24 mouse cellular contexts compared by ENCODE assay signal in the genomic region with DNA sequence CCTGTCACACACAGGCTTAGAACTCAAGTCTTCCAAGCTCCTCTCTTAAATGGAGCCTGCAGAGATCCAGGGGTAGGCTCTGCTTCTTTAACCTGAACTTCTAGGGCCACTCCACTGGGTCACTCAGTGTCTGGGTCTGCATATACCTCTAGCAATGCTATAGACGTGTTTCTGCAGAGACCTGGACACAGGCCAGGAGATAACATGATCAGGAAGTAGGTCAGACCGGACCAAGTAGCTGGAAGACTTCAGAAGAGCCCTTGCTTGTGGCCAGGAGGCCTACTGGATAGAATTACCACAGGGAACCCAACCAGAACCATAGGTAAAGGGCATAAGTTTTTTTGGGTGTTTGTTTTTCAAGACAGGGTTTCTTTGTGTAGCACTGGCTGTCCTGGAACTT. TPM values are rescaled to one million over a fixed set of nuclear protein-coding genes. Genes with fewer than 3 reads are reported as not detected.
A peak's percentile ranks its signal among the peaks of the same experiment; 100 is the strongest.
DNase-seq lines count a peak whose midpoint lies in the region; ATAC-seq and TF ChIP-seq lines count a peak whose summit lies in the region.
"Had no signal": no experiment of that assay in that cellular context is flagged by ENCODE, and none has a peak within 500 bp of the region (broad histone marks: within the 10 kb centered on the region; RNA-seq: fewer than 3 reads in every experiment).

No protein-coding gene starts in this region.

- no peak for TF ChIP-seq CTCF in lung, postnatal 0 days (IDR thresholded peaks at IDR 0.05)

- H3K9me3 ChIP-seq in embryonic facial prominence, embryonic 12.5 days = no peaks in the 10 kb centered on the region
- H3K9me3 ChIP-seq in embryonic facial prominence, embryonic 10.5 days = no peaks in the 10 kb centered on the region
- no peaks in the 10 kb centered on the region for H3K9me3 ChIP-seq in lung, postnatal 0 days (ENCODE audit: low read length)
- H3K9me3 ChIP-seq: embryonic facial prominence, embryonic 15.5 days; G1E; hindbrain, embryonic 12.5 days; hindbrain, embryonic 15.5 days had no signal

- H3K9ac ChIP-seq in embryonic facial prominence, embryonic 12.5 days = no peak overlapping the region
- H3K9ac ChIP-seq in lung, postnatal 0 days (replicated peaks; ENCODE audit: low read depth) = no peak overlapping the region
- H3K9ac ChIP-seq: embryonic facial prominence, embryonic 15.5 days; forebrain, postnatal 0 days; hindbrain, embryonic 12.5 days; hindbrain, embryonic 15.5 days had no signal

- H3K27me3 ChIP-seq in embryonic facial prominence, embryonic 12.5 days = no peaks in the 10 kb centered on the region
- no peaks in the 10 kb centered on the region for H3K27me3 ChIP-seq in embryonic facial prominence, embryonic 10.5 days (replicated peaks; ENCODE audit: low read depth, poor library complexity, severe bottlenecking)
- H3K27me3 ChIP-seq in lung, postnatal 0 days (replicated peaks; ENCODE audit: insufficient read depth, low read length) = no peaks in the 10 kb centered on the region
- H3K27me3 ChIP-seq: CH12.LX; embryonic facial prominence, embryonic 15.5 days; hindbrain, embryonic 12.5 days; hindbrain, embryonic 15.5 days had no signal

- H3K4me2 ChIP-seq in embryonic facial prominence, embryonic 12.5 days (replicated peaks) = no peak overlapping the region
- no peak overlapping the region for H3K4me2 ChIP-seq in lung, postnatal 0 days (replicated peaks; ENCODE audit: low read depth, low read length)
- H3K4me2 ChIP-seq: embryonic facial prominence, embryonic 15.5 days; heart, embryonic 11.5 days; hindbrain, embryonic 12.5 days; hindbrain, embryonic 15.5 days had no signal

- H3K4me3 ChIP-seq in embryonic facial prominence, embryonic 12.5 days = no peak overlapping the region
- H3K4me3 ChIP-seq in embryonic facial prominence, embryonic 10.5 days = no peak overlapping the region
- no peak overlapping the region for H3K4me3 ChIP-seq in lung, postnatal 0 days (ENCODE audit: low read depth, low read length)
- H3K4me3 ChIP-seq: embryonic facial prominence, embryonic 15.5 days; hindbrain, embryonic 12.5 days; hindbrain, embryonic 15.5 days had no signal

- H3K36me3 ChIP-seq in embryonic facial prominence, embryonic 12.5 days = peaks cover 41% of the 10 kb centered on the region
- H3K36me3 ChIP-seq in embryonic facial prominence, embryonic 10.5 days (replicated peaks) = peaks cover 62% of the 10 kb centered on the region
- H3K36me3 ChIP-seq in lung, postnatal 0 days (ENCODE audit: insufficient read depth, low read length) = peaks cover 16% of the 10 kb centered on the region

- no peak for ATAC-seq in embryonic facial prominence, embryonic 12.5 days (ENCODE audit: insufficient number of reproducible peaks, insufficient read depth, low FRiP score, low TSS enrichment)
- ATAC-seq in lung, postnatal 0 days = no peak
- no peak for ATAC-seq in granulocyte monocyte progenitor cell, adult 5-6 weeks (replicated peaks; ENCODE audit: poor library complexity, severe bottlenecking)
- ATAC-seq: forebrain, embryonic 14.5 days; forebrain, postnatal 0 days had no signal

- 0 out of 2 replicates have a peak overlapping the region, but pooled peaks have one; percentile 6 for H3K27ac ChIP-seq in embryonic facial prominence, embryonic 12.5 days
- no peak overlapping the region for H3K27ac ChIP-seq in embryonic facial prominence, embryonic 10.5 days (replicated peaks)
- H3K27ac ChIP-seq in lung, postnatal 0 days (ENCODE audit: low read length) = no peak overlapping the region
- H3K27ac ChIP-seq: embryonic facial prominence, embryonic 15.5 days; hindbrain, embryonic 12.5 days; hindbrain, embryonic 15.5 days had no signal

- H3K4me1 ChIP-seq in embryonic facial prominence, embryonic 12.5 days = peaks cover 29% of the 10 kb centered on the region
- H3K4me1 ChIP-seq in embryonic facial prominence, embryonic 10.5 days = peaks cover 28% of the 10 kb centered on the region
- peaks cover 19% of the 10 kb centered on the region for H3K4me1 ChIP-seq in lung, postnatal 0 days (ENCODE audit: insufficient read depth, low read depth, low read length)

- 53% methylated on average over 2 of the region's 2 CpGs for WGBS in embryonic facial prominence, embryonic 12.5 days
- 83% methylated on average over 2 of the region's 2 CpGs for WGBS in embryonic facial prominence, embryonic 10.5 days
- WGBS in lung, postnatal 0 days = 8% methylated on average over 2 of the region's 2 CpGs

- TF ChIP-seq EP300 in lung, postnatal 0 days (IDR thresholded peaks at IDR 0.05) = no peak

- DNase-seq in embryonic facial prominence, embryonic 10.5 days (ENCODE audit: low spot score) = no peak
- peak; percentile 54 for DNase-seq in lung, postnatal 0 days (ENCODE audit: low spot score)
- no peak for DNase-seq in lung, postnatal 36 days
- peak; percentile 54 for DNase-seq in 416B (ENCODE audit: low read depth)
- DNase-seq: adrenal gland, adult 2 months; adrenal gland, postnatal 14 days; B cell, adult 2 months; cerebellum, adult 11-12 months; cerebellum, adult 8-10 months; cerebellum, postnatal 10 days; cerebellum, postnatal 36 days; embryo, embryonic 11 days; forebrain, postnatal 0 days; gastrocnemius, postnatal 36 days; heart, adult 11 months had no signal

RNA-seq across cellular contexts. Expression of a gene that starts 22.6 kb away (rescaled TPM):
- polyA plus RNA-seq in embryonic facial prominence, embryonic 12.5 days (2016; fragmentation: Nextera tagmentation; extraction: Ambion mirVana) = 40.8 and 43.5 TPM in 2 replicates
- 51.0 and 58.6 TPM in 2 replicates for polyA plus RNA-seq in embryonic facial prominence, embryonic 10.5 days (2016; fragmentation: Nextera tagmentation; extraction: Ambion mirVana)
- polyA plus RNA-seq in lung, postnatal 0 days (2015; fragmentation: Nextera tagmentation; extraction: Ambion mirVana) = 1.3 and 1.5 TPM in 2 replicates
- 3.1 and 6.9 TPM in 2 replicates for total RNA-seq in granulocyte monocyte progenitor cell, adult 5-6 weeks (2014; fragmentation: Nextera tagmentation)
- 3.4 and 5.2 TPM in 2 replicates for total RNA-seq in granulocyte monocyte progenitor cell, adult 5-6 weeks (2017)

RNA-seq across cellular contexts. Expression of a gene that starts 48.8 kb away (rescaled TPM):
- 71.8 and 72.2 TPM in 2 replicates for polyA plus RNA-seq in embryonic facial prominence, embryonic 12.5 days (2016; fragmentation: Nextera tagmentation; extraction: Ambion mirVana)
- 93.2 and 94.4 TPM in 2 replicates for polyA plus RNA-seq in embryonic facial prominence, embryonic 10.5 days (2016; fragmentation: Nextera tagmentation; extraction: Ambion mirVana)
- 16.6 and 17.7 TPM in 2 replicates for polyA plus RNA-seq in lung, postnatal 0 days (2015; fragmentation: Nextera tagmentation; extraction: Ambion mirVana)
- total RNA-seq in granulocyte monocyte progenitor cell, adult 5-6 weeks (2014; fragmentation: Nextera tagmentation) = 67.4 and 72.3 TPM in 2 replicates
- 42.9 and 49.3 TPM in 2 replicates for total RNA-seq in granulocyte monocyte progenitor cell, adult 5-6 weeks (2017)

RNA-seq across cellular contexts. Expression of a gene that starts 51.9 kb away (rescaled TPM):
- 61.2 and 62.8 TPM in 2 replicates for polyA plus RNA-seq in embryonic facial prominence, embryonic 12.5 days (2016; fragmentation: Nextera tagmentation; extraction: Ambion mirVana)
- 48.5 and 49.1 TPM in 2 replicates for polyA plus RNA-seq in embryonic facial prominence, embryonic 10.5 days (2016; fragmentation: Nextera tagmentation; extraction: Ambion mirVana)
- 29.8 and 35.9 TPM in 2 replicates for polyA plus RNA-seq in lung, postnatal 0 days (2015; fragmentation: Nextera tagmentation; extraction: Ambion mirVana)
- 48.7 and 85.8 TPM in 2 replicates for total RNA-seq in granulocyte monocyte progenitor cell, adult 5-6 weeks (2014; fragmentation: Nextera tagmentation)
- total RNA-seq in granulocyte monocyte progenitor cell, adult 5-6 weeks (2017) = 17.8 and 21.2 TPM in 2 replicates

Comparison
In these comparisons a context has a peak if more than half of its experiments do, and no peak if none do; other contexts are left out.
1. DNase-seq: peak in lung, postnatal 0 days (single experiment) and 416B (single experiment); none in embryonic facial prominence, embryonic 10.5 days (single experiment) and lung, postnatal 36 days (single experiment).
2. RNA of a gene that starts 22.6 kb away (polyA plus RNA-seq): 51.0 to 58.6 TPM in embryonic facial prominence, embryonic 10.5 days and 40.8 to 43.5 TPM in embryonic facial prominence, embryonic 12.5 days; 1.3 to 1.5 TPM in lung, postnatal 0 days; every median in the first group is over 10 times any median in the second.